Mouse (Mus musculus): Measurements from ENCODE around the gene Clock.

Gene Clock

GRCm38 (mm10) chr5:76304452-76305341, at the start of gene Clock:
TSS of gene Clock (minus strand) at chr5:76304792.
- no peak for DNase-seq (ENCODE audit: extremely low read depth, low read depth)

GRCm38 (mm10) chr5:76351953-76352611, 47.5 kb upstream of the Clock start:
- no peak for DNase-seq (ENCODE audit: extremely low read depth, low read depth)

GRCm38 (mm10) chr5:76351537-76351936, 46.9 kb upstream of the Clock start:
- DNase-seq (ENCODE audit: extremely low read depth, low read depth) = no peak

- no peak for DNase-seq (ENCODE audit: extremely low read depth, low read depth)
Observed at GRCm38 (mm10) chr5:76346137-76346536, 41.5 kb upstream of the Clock start.

GRCm38 (mm10) chr5:76340931-76341330, 36.3 kb upstream of the Clock start:
- no peak for DNase-seq (ENCODE audit: extremely low read depth, low read depth)

- no peak for DNase-seq (ENCODE audit: extremely low read depth, low read depth)
Observed at GRCm38 (mm10) chr5:76337100-76337499, 32.5 kb upstream of the Clock start.

- no peak for DNase-seq (ENCODE audit: extremely low read depth, low read depth)
Observed at GRCm38 (mm10) chr5:76333833-76334232, 29.2 kb upstream of the Clock start.

- no peak for DNase-seq (ENCODE audit: extremely low read depth, low read depth)
Observed at GRCm38 (mm10) chr5:76330953-76331352, 26.4 kb upstream of the Clock start, which contains the start of gene Pdcl2. TSS of gene Pdcl2 (minus strand) at chr5:76331156.

- no peak for DNase-seq (ENCODE audit: extremely low read depth, low read depth)
Observed at GRCm38 (mm10) chr5:76327296-76327695, 22.7 kb upstream of the Clock start.

GRCm38 (mm10) chr5:76325113-76325512, 20.5 kb upstream of the Clock start:
- DNase-seq (ENCODE audit: extremely low read depth, low read depth) = no peak

GRCm38 (mm10) chr5:76321249-76322196, 16.9 kb upstream of the Clock start:
- DNase-seq (ENCODE audit: extremely low read depth, low read depth) = no peak

GRCm38 (mm10) chr5:76308206-76308605, 3.6 kb upstream of the Clock start:
- no peak for DNase-seq (ENCODE audit: extremely low read depth, low read depth)

- no peak for DNase-seq (ENCODE audit: extremely low read depth, low read depth)
Observed at GRCm38 (mm10) chr5:76306261-76306660, 1.7 kb upstream of the Clock start.

- DNase-seq (ENCODE audit: extremely low read depth, low read depth) = no peak
Observed at GRCm38 (mm10) chr5:76305616-76306015, 1.0 kb upstream of the Clock start.

- no peak for DNase-seq (ENCODE audit: extremely low read depth, low read depth)
Observed at GRCm38 (mm10) chr5:76303745-76304451, 694 bp downstream of the Clock start.

- DNase-seq (ENCODE audit: extremely low read depth, low read depth) = no peak
Observed at GRCm38 (mm10) chr5:76303379-76303744, 1.2 kb downstream of the Clock start.

- no peak for DNase-seq (ENCODE audit: extremely low read depth, low read depth)
Observed at GRCm38 (mm10) chr5:76302009-76302408, 2.6 kb downstream of the Clock start.

- DNase-seq (ENCODE audit: extremely low read depth, low read depth) = no peak
Observed at GRCm38 (mm10) chr5:76289234-76289691, 15.3 kb downstream of the Clock start.

- no peak for DNase-seq (ENCODE audit: extremely low read depth, low read depth)
Observed at GRCm38 (mm10) chr5:76288256-76288655, 16.3 kb downstream of the Clock start.

- no peak for DNase-seq (ENCODE audit: extremely low read depth, low read depth)
Observed at GRCm38 (mm10) chr5:76287062-76287461, 17.5 kb downstream of the Clock start.

- no peak for DNase-seq (ENCODE audit: extremely low read depth, low read depth)
Observed at GRCm38 (mm10) chr5:76285699-76286098, 18.9 kb downstream of the Clock start.
